Mouse (Mus musculus): ENCODE measurements around the gene Baz2b.

DNA sequence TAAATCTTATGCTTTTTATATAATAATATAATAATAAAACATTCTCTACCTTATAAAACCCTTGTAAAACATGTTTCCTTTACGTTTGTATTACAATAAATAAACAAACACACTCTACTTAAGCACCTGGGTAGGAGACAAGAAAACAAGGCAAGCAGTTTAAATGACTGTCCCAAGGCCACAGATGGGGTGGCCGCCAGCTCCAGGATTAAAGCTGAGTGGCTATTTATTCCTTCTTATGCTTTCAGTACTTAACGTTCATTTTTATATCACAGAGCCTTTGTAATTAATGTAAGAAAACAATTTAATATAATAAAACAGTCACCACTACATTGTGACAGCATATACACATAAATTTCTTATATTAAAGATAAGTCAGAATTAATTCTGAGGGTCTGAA lies 173.3 kb downstream of the Baz2b start:
- TF ChIP-seq CTCF (conservative IDR thresholded peaks at IDR 0.05; ENCODE audit: insufficient read depth, insufficient read length, low read depth, low read length) = no peak
- TF ChIP-seq POLR2A (IDR thresholded peaks at IDR 0.05; ENCODE audit: low read depth, low read length) = no peak
